Mouse (Mus musculus) frontal cortex, adult 2 months (tissue): Measurements from ENCODE around the gene Hist1h2af. TPM values are rescaled to one million over a fixed set of nuclear protein-coding genes. Genes with fewer than 3 reads are reported as not detected.
"Not testable (repeated sequence)": the region's sequence is repeated elsewhere in the genome, so short reads cannot be mapped to it uniquely, and the experiment has no call there.

ENCODE experiments used
- DNase-seq, 2 experiments: peaks; one replicate each; pipeline ENCODE4 v3.0.0; 2022; ENCODE audit warnings: low spot score in 1 of 2; ENCODE audit errors: extremely low spot score in 1 of 2
- polyA plus RNA-seq: library from polyadenylated mRNA; depleted of rRNA; stranded (reverse); fragments of >200 nt; gene quantifications from 2 replicates; pipeline ENCODE4 v1.2.3, GENCODE M21; 2012

Hist1h2af gene
- polyA plus RNA-seq, 1 experiment, result 3.9 TPM

- DNase-seq, result no peak
These were observed 1.2 kb upstream of the Hist1h2af start for GRCm38 (mm10) chr13:23532262-23533075.

GRCm38 (mm10) chr13:23534368-23535131 lies 844 bp downstream of the Hist1h2af start:
- no peak for DNase-seq

GRCm38 (mm10) chr13:23535137-23536075 lies 1.7 kb downstream of the Hist1h2af start, which contains the start of gene Hist1h3g:
Gene Hist1h3g, plus strand, starts transcription at chr13:23535422.
- DNase-seq, result peak; percentile 93 to 95

- no peak for DNase-seq
These were observed 2.5 kb downstream of the Hist1h2af start for GRCm38 (mm10) chr13:23536076-23536822.

GRCm38 (mm10) chr13:23537006-23537710 lies 3.5 kb downstream of the Hist1h2af start:
- no peak for DNase-seq

GRCm38 (mm10) chr13:23538249-23538648 lies 4.5 kb downstream of the Hist1h2af start:
- no peak for DNase-seq

GRCm38 (mm10) chr13:23539821-23540220 lies 6.1 kb downstream of the Hist1h2af start:
- DNase-seq, result not testable (repeated sequence)

- no peak for DNase-seq
These were observed 7.8 kb downstream of the Hist1h2af start for GRCm38 (mm10) chr13:23541497-23541896.

GRCm38 (mm10) chr13:23542225-23542980 lies 8.7 kb downstream of the Hist1h2af start:
- not testable (repeated sequence) for DNase-seq

GRCm38 (mm10) chr13:23542999-23543607 lies 9.4 kb downstream of the Hist1h2af start, which contains the start of gene Hist1h2bh:
Gene Hist1h2bh, minus strand, starts transcription at chr13:23543392.
- DNase-seq, result peak; percentile 87 to 90

GRCm38 (mm10) chr13:23543965-23544786 lies 10.5 kb downstream of the Hist1h2af start, which contains the start of gene Hist1h3f:
Gene Hist1h3f, plus strand, starts transcription at chr13:23544052.
- peak; percentile 81 to 96 for DNase-seq

- not testable (repeated sequence) for DNase-seq
These were observed 11.0 kb downstream of the Hist1h2af start for GRCm38 (mm10) chr13:23544787-23545120.

- DNase-seq, result no peak
These were observed 13.0 kb downstream of the Hist1h2af start for GRCm38 (mm10) chr13:23546694-23547093.

GRCm38 (mm10) chr13:23550761-23551145 lies 17.0 kb downstream of the Hist1h2af start:
- no peak for DNase-seq

- DNase-seq, result peak; percentile 93 to 96
These were observed 17.6 kb downstream of the Hist1h2af start, which contains the start of gene Hist1h4f for GRCm38 (mm10) chr13:23551146-23551834. Gene Hist1h4f, minus strand, starts transcription at chr13:23551648.
